Mouse (Mus musculus): Measurements from ENCODE around the gene Mcrip2.

DNA sequence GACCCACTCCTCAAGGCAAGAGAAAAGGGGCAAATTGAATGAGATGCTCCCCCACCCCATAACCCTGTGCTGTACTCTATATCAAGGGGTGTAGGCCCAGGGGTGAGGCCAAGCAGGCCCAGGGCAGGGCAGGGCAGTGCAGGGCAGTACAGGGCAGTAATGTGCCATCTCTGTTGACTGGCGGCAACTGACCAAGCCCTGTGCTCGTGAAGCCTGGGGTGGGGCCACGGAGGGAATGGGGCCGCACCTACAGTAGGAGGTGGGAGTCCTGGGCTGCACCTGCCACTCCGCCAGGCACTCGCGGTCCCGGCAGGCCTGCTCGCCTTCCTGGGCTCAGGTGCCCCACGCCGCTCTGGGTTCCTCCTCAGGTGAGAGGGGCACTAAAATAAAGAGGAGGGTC lies 3.3 kb downstream of the Mcrip2 start:
- TF ChIP-seq CTCF (IDR thresholded peaks at IDR 0.05; ENCODE audit: extremely low read depth, insufficient read depth, low read length) (no peak), POLR2A (IDR thresholded peaks at IDR 0.05; ENCODE audit: extremely low read depth, insufficient read depth, low read length) (no peak)

Measured in cortical plate, adult 2 months (tissue).